Mouse (Mus musculus): Measurements from ENCODE around the gene Ccnl1. TPM values are rescaled to one million over a fixed set of nuclear protein-coding genes. Genes with fewer than 3 reads are reported as not detected.

Gene Ccnl1
- polyA plus RNA-seq, 1 experiment: 226 TPM

DNA sequence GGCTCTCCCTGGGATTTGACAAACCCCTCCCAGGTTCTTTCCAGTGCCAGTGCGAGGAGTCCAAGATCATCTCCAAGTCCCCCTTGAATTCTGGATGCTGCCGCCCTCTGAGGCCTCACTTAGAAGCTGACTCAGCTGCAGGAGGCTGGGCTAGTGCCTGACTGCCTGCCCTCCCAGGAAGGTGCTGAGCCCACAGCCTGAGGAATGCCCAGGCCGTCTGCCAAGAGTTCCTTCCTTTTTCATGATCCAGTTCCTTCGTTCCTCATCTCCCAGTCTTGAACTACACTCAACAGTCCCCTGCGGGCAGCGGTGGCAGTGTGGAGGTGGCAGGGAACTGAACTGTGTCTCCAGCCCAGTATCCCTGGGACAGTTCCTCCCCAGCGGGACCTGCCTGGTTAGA is 30.4 kb downstream of the Ccnl1 start:
- H3K4me3 ChIP-seq (ENCODE audit: insufficient read depth, low read length): peak overlapping the region; percentile 19; the same call in 1 of the 2 replicates

DNA sequence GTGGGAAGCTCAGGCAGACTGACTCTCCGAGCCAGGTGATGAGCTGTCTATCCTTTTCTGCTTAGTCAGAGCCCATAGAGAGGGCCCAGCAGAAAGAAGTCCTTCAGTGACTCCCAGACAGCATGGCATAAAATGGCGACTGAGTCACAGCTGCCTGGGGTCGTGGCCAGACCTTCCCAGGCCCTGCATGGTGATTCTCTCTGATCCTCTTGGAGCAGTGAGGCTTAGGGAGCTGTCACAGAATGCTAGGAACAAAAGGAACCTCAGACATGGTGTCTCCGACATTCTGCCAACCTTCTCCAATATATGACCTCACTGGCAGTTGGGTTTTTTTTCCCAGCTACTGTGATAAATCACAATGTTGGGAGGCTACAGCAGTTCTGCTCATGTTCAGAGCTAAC is 30.9 kb downstream of the Ccnl1 start:
- peak overlapping the region; percentile 19; the same call in 1 of the 2 replicates for H3K4me3 ChIP-seq (ENCODE audit: insufficient read depth, low read length)
- H3K4me1 ChIP-seq (ENCODE audit: control insufficient read depth, insufficient read depth, low read length): peaks cover 46% of the 10 kb centered on the region
- peak overlapping the region; percentile 55 for H3K27ac ChIP-seq (ENCODE audit: insufficient read depth, low read depth, low read length)
- no peak for TF ChIP-seq POLR2A (IDR thresholded peaks at IDR 0.05; ENCODE audit: borderline replicate concordance, low read depth, low read length)
- TF ChIP-seq CTCF (IDR thresholded peaks at IDR 0.05; ENCODE audit: low read depth, low read length): no peak

More for the DNA sequence above, 30.4 kb downstream of the Ccnl1 start:
- H3K27ac ChIP-seq (ENCODE audit: insufficient read depth, low read depth, low read length): peak overlapping the region; percentile 55
- H3K4me1 ChIP-seq (ENCODE audit: control insufficient read depth, insufficient read depth, low read length): peaks cover 43% of the 10 kb centered on the region
- TF ChIP-seq POLR2A (IDR thresholded peaks at IDR 0.05; ENCODE audit: borderline replicate concordance, low read depth, low read length): no peak
- TF ChIP-seq CTCF (IDR thresholded peaks at IDR 0.05; ENCODE audit: low read depth, low read length): no peak

DNA sequence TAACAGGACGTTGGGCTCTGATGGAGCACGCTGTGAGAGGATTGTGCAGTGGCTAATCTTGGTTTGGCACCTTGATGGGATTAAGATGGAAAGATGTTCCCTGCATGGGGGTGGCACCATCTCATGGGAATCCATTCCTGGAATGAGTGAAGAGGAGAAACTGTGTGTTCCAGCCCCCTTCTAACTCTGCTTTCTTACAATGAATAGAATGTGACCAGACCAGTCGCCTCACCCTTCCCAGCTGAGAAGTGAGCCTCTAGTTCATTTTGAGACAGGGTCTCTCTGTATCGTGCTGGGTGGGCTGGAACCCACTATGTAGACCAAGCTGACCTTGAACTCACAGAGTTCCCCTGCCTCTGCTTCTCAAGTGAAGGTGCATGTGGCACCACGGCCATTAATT is 31.6 kb downstream of the Ccnl1 start:
- peaks cover 52% of the 10 kb centered on the region for H3K4me1 ChIP-seq (ENCODE audit: control insufficient read depth, insufficient read depth, low read length)
- H3K4me3 ChIP-seq (ENCODE audit: insufficient read depth, low read length): no peak overlapping the region
- TF ChIP-seq CTCF (IDR thresholded peaks at IDR 0.05; ENCODE audit: low read depth, low read length) (no peak), POLR2A (IDR thresholded peaks at IDR 0.05; ENCODE audit: borderline replicate concordance, low read depth, low read length) (no peak)
- no peak overlapping the region for H3K27ac ChIP-seq (ENCODE audit: insufficient read depth, low read depth, low read length)

DNA sequence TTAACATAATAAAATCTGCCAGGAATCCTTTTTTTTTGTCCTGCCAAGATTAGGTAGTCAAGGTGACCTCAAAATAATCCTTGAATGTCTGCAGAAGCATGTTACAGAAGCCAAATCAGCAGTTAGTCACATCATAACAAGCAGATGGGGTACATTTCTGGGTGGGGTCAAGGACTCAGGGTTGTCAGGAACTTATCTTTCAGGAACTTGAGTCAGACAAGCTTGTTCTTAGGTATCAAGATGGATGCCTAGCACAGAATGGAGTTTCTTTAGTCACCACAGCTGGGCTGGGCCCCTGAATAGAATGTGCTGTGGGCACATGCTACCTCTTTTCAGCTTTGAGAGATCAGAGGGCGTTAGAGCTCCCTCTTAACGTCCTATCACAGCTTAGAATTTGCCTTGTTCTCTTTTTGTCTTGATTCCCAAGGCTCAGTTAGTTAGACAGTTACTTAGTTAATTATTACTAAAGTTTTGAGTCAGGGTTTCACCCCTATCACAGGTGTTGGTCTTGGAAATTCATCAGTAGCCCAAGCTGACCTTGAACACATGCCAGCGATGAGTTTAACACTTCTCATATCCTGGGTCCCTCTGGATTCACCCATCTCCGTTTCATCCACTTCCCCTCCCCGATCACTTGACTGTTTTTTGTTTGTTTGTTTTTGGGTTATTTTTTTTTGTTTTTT is 32.9 kb downstream of the Ccnl1 start:
- H3K27ac ChIP-seq (ENCODE audit: insufficient read depth, low read depth, low read length): no peak overlapping the region
- H3K4me3 ChIP-seq (ENCODE audit: insufficient read depth, low read length): no peak overlapping the region
- TF ChIP-seq POLR2A (IDR thresholded peaks at IDR 0.05; ENCODE audit: borderline replicate concordance, low read depth, low read length) (no peak), CTCF (IDR thresholded peaks at IDR 0.05; ENCODE audit: low read depth, low read length) (no peak)
- H3K4me1 ChIP-seq (ENCODE audit: control insufficient read depth, insufficient read depth, low read length): peaks cover 50% of the 10 kb centered on the region

DNA sequence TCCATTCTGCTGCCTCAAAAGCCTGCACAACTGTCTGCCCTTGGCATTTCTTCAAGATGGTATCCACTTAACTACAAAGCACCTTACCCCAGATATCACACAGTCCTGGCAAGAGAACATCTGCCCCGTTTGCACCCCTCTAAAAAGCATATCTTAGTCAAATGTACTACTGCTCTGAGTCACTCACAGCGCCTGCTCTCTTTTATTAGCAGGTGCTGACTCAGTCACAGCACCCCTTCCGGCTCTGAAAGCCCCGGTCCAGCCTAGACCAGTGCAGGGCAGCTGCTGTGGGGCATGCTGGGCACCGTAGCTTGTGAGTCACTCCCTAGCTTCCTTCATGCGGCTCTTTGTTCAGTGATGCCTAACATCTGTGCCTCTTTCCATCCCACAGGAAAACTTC is 35.6 kb downstream of the Ccnl1 start:
- no peak for TF ChIP-seq CTCF (IDR thresholded peaks at IDR 0.05; ENCODE audit: low read depth, low read length)
- Histone ChIP-seq H3K4me1 (ENCODE audit: control insufficient read depth, insufficient read depth, low read length) (peaks cover 31% of the 10 kb centered on the region), H3K27ac (ENCODE audit: insufficient read depth, low read depth, low read length) (peak overlapping the region; percentile 80), H3K4me3 (ENCODE audit: insufficient read depth, low read length) (no peak overlapping the region)

DNA sequence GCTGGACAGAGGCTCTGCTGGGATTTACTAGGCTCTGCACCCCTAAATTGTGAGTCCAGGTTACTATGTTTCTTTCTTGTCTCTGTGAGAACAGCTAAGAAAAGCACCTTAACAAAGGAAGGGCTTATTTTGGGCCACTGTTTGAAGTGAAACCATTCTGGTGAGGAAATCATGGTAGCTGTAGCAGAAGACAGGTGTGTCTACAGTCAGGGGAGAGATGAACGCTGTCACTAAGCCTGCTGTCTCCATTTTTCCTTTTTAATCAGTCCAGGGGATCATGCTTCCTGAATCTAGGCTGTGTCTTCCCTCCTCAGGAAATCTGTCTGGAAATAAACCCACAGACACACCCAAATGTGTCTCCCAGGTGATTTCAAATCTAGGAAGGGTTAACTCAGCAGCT is 36.4 kb downstream of the Ccnl1 start:
- Histone ChIP-seq H3K27ac (ENCODE audit: insufficient read depth, low read depth, low read length) (peak overlapping the region; percentile 80; the same call in 1 of the 2 replicates), H3K4me3 (ENCODE audit: insufficient read depth, low read length) (no peak overlapping the region), H3K4me1 (ENCODE audit: control insufficient read depth, insufficient read depth, low read length) (peaks cover 24% of the 10 kb centered on the region)
- TF ChIP-seq CTCF (IDR thresholded peaks at IDR 0.05; ENCODE audit: low read depth, low read length) (no peak), POLR2A (IDR thresholded peaks at IDR 0.05; ENCODE audit: borderline replicate concordance, low read depth, low read length) (no peak)

DNA sequence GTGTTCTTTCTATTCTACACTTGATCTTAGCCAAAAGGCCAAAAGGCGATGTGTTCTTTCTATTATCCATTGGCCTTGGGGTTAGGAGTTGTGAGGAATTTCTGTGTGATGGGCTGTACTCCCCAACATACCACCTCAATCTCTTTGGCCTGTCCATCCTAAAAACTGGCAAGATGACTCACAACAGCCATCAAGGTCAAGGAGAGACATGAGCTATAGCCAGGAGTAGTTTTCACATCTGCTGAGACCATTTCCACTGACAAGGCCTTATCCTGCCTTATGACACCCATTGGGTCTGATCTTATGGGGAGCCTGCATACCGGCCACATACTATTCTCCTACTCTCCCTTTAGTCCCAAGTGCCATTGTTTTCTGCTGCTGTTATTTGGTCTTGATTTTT is 39.0 kb downstream of the Ccnl1 start:
- peaks cover 20% of the 10 kb centered on the region for H3K4me1 ChIP-seq (ENCODE audit: control insufficient read depth, insufficient read depth, low read length)
- no peak overlapping the region for H3K27ac ChIP-seq (ENCODE audit: insufficient read depth, low read depth, low read length)
- no peak overlapping the region for H3K4me3 ChIP-seq (ENCODE audit: insufficient read depth, low read length)
- TF ChIP-seq CTCF (IDR thresholded peaks at IDR 0.05; ENCODE audit: low read depth, low read length) (no peak), POLR2A (IDR thresholded peaks at IDR 0.05; ENCODE audit: borderline replicate concordance, low read depth, low read length) (no peak)

DNA sequence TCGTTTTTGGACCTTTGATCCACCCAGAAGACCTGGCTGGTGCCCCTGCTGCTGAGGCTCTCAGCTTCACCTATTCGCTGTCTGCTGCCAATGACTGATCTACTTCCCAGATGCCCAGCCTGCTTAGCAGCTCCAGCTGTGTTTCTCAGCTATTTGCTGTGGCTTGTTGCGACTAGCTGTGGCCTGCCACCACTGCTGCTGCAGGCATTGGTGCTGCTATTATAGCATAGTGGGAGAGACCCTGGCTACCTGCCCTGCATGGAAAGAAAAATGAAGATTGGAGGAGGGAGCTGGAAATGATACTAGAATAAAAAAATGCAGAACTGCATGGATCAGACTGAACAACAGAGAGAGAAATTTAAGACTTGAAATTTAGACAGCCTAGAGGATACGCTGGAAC is 45.1 kb downstream of the Ccnl1 start:
- TF ChIP-seq POLR2A (IDR thresholded peaks at IDR 0.05; ENCODE audit: borderline replicate concordance, low read depth, low read length) (no peak), CTCF (IDR thresholded peaks at IDR 0.05; ENCODE audit: low read depth, low read length) (no peak)
- H3K27ac ChIP-seq (ENCODE audit: insufficient read depth, low read depth, low read length): no peak overlapping the region
- no peak overlapping the region for H3K4me3 ChIP-seq (ENCODE audit: insufficient read depth, low read length)
- H3K4me1 ChIP-seq (ENCODE audit: control insufficient read depth, insufficient read depth, low read length): peaks cover 6% of the 10 kb centered on the region; the same call in 1 of the 2 replicates

DNA sequence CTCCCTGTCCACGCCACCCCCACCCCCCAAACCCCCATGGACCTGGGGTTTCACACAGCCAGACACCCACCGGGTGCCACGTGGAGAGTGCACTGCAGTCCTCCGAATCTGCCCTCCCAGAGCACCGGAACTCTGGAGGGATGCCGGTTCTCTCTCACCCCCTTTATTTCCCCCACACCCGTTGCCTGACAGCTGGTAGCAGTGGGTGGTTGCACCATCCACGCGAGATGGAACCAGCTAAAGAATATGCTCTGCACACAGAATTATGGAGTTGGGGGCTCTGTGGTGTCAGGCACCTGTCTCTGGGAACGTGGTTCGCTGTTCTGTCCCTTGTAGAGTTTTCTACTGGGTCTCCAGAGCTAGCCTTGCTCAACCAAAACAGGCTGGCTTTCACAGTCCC is 45.8 kb downstream of the Ccnl1 start:
- peaks cover 6% of the 10 kb centered on the region; the same call in 1 of the 2 replicates for H3K4me1 ChIP-seq (ENCODE audit: control insufficient read depth, insufficient read depth, low read length)
- H3K4me3 ChIP-seq (ENCODE audit: insufficient read depth, low read length): no peak overlapping the region
- no peak overlapping the region for H3K27ac ChIP-seq (ENCODE audit: insufficient read depth, low read depth, low read length)
- TF ChIP-seq CTCF (IDR thresholded peaks at IDR 0.05; ENCODE audit: low read depth, low read length) (no peak), POLR2A (IDR thresholded peaks at IDR 0.05; ENCODE audit: borderline replicate concordance, low read depth, low read length) (no peak)

DNA sequence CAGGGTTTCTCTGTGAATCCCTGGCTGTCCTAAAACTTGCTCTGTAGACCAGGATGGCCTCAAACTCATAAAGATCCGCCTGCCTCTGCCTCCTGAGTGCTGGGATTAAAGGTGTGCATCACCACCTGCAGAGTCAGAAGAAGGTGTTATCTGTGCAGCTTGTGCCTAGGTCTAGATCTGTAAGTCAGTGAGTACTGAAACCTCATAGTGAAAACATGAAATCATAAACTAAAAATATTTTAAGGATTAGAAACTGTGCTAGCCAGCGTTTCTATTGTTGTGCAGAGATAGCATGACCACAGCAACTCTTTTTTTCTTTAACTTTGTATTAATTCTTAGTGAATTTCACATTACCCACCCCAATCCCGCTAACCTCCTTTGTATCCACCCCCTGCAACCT is 46.8 kb downstream of the Ccnl1 start:
- no peak for TF ChIP-seq CTCF (IDR thresholded peaks at IDR 0.05; ENCODE audit: low read depth, low read length)
- no peak for TF ChIP-seq POLR2A (IDR thresholded peaks at IDR 0.05; ENCODE audit: borderline replicate concordance, low read depth, low read length)
- Histone ChIP-seq H3K4me1 (ENCODE audit: control insufficient read depth, insufficient read depth, low read length) (peaks cover 6% of the 10 kb centered on the region; the same call in 1 of the 2 replicates), H3K27ac (ENCODE audit: insufficient read depth, low read depth, low read length) (no peak overlapping the region), H3K4me3 (ENCODE audit: insufficient read depth, low read length) (no peak overlapping the region)
